Mouse (Mus musculus) mesoderm, embryonic 11.5 days (tissue): ENCODE results near the gene Klhdc4.
A peak's percentile ranks its signal among the peaks of the same experiment; 100 is the strongest.

Experiments
- DNase-seq: peaks from one replicate; pipeline ENCODE4 v3.0.0-alpha.2; 2012; ENCODE audit warnings: low read depth, low spot score

Gene Klhdc4

DNA sequence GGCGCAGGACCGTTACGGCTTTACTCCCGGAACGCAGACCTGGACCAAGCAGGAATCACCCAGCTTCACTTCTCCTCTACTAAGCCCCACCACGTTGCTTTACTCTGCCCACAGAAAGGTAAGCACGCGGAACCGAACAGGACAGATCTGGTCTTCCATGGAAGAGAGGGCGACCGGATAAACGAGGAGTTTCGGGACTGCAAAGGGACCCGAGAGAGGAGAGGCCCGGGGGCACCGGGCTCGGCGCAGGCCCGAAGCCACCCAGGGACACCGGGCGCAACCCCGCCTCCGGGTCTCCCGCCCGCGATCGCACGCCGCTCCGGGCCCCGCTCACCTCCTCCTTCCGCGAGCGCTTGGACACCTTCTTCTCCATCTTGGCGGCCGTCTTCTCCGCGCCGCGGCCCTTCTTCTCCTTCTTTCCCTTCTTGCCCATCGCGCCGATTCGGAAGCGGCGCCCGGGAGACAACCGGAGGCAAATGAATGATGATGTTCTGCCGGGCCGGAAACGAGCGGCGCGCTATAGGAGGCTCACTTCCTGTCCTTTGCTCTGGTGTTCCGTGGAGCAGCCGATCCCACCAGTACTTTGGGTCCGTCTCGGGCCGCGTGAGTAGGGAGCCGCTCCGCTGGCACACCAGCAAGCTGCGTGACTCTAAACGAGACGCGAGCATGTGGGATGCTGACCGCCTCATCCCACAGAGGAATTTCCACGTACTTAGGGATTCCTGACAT, at the start of gene Klhdc4:
TSS of gene Klhdc4 (minus strand) at position 522 of the 729 bp plus-strand sequence.
- DNase-seq, result peak; percentile 92

- DNase-seq, result no peak
Observed at GRCm38 (mm10) chr8:121877828-121878480, 48.6 kb upstream of the Klhdc4 start.

DNA sequence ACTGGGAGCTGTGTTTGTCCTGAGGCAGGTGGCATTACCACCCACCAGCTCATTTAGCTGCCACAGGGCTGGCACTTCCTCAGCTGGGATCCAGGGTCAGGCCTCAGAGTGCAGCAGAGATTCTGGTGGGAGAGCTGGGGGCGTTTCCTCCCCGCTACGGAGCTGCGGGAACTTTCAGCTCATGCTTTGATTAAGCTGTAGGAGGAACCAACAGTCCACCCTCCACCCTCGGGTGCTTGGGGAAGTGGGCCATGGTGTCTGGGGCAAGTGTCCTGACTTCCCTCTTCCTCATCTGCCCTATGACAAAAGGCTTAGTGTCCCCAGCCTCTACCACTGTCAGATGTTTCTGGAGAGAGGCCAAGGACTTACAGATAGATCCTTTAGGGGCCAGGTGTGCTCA, 47.8 kb upstream of the Klhdc4 start:
- no peak for DNase-seq

DNA sequence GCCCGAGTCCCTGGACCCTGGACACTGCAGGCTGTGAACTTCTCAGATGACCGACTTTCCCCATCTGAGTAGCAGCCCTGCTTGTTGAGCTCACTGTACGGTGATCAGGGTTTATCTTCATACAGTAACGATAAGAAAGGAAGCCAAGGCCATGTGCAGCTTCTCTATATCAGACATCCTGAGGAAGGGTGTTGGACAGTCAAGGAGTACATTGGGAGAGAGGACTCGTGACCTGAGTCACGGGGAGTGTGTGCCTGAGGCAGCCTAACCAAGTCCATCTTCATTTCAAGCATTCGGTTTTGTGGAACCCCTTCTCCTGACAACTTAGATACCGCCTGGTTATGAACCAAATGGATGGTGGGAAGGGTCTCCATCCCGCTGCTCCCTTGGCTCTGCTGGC, 46.1 kb upstream of the Klhdc4 start:
- DNase-seq, result no peak

DNA sequence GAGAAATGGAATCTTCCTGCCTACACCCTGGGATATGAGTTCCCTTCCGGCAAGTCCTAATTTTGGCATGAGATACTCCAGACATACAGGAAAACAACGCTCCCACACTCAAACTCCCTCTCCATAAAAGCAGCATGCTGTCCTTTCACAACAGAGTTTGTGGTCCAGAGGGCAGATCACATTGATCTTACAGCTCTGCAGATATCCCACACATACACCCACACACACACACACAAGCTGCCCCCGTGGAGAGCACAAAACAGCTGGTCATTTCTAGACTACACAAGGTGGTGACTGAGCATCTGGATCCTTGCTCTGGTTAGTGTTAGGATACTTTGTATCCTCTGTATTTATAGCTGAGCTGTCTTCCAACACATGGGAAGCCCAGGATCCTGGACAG, 45.7 kb upstream of the Klhdc4 start:
- no peak for DNase-seq

- DNase-seq, result peak; percentile 58
Observed at GRCm38 (mm10) chr8:121874031-121874430, 44.7 kb upstream of the Klhdc4 start.

- no peak for DNase-seq
Observed at GRCm38 (mm10) chr8:121871833-121872440, 42.6 kb upstream of the Klhdc4 start.

DNA sequence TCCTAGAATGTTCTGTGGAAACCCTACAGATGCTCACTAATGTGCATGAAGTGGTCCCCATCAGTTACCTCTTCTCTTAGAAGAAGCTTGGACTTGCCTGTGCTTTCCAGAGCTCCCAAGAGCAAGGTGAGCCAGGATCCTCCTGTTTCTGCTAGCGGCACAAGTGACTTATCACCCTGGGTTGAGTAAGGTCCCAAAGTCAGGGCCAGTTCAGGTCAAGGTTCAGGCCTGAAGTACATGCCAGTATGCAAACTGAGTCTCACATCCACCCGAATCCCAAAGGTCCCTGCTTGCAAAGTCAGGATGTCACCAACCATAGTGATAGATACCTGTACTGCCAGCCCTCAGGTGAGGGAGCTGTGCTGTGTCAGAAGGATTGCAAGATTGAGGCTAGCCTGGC, 40.8 kb upstream of the Klhdc4 start:
- DNase-seq, result no peak

GRCm38 (mm10) chr8:121868896-121869295, 39.5 kb upstream of the Klhdc4 start:
- DNase-seq, result no peak

GRCm38 (mm10) chr8:121868196-121868595, 38.8 kb upstream of the Klhdc4 start:
- no peak for DNase-seq

- DNase-seq, result peak; percentile 68
Observed at GRCm38 (mm10) chr8:121865356-121865755, 36.0 kb upstream of the Klhdc4 start.

GRCm38 (mm10) chr8:121861806-121862548, 32.6 kb upstream of the Klhdc4 start:
- DNase-seq, result no peak

DNA sequence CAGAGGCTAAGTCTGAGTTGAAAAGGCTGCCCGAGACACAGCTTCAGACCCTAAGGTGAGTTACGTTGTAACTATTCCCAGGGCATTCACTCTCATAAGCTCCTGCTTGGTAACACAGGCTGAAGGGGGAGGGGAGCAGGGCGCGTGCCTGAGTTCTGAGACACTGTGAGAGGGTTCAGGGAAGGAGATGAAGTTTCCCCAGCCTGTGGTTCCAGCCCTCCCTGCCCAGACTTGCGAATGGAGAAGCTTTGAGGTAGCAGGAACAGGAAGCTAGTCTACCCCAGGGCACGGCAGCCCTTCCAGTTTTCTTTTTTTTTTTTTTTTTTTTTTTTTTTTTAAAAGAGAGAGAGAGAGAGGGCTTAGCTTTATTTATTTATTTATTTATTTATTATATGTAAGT, 31.9 kb upstream of the Klhdc4 start:
- DNase-seq, result no peak

DNA sequence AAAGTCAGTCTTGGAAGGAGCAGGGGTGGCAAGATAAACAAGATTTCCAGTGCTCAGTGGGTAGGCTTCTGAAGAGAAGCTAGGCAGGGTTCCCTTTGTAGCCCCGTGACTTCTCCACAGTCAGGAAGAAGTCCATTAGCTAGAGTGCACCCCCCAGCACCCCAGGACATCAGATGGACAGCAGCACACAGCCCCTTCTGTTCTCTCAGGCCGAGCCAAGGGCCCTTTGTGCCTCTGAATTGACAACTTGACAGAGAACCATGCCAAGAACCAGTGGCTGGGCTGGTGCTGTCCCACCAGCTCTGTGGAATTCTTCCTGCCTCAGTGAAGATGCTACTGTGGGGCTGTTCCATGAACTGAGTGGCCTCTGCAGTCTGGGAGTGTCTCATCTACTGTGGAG, 28.4 kb upstream of the Klhdc4 start:
- DNase-seq, result no peak

- DNase-seq, result no peak
Observed at GRCm38 (mm10) chr8:121857331-121857730, 28.0 kb upstream of the Klhdc4 start.

- DNase-seq, result no peak
Observed at GRCm38 (mm10) chr8:121856071-121856746, 26.8 kb upstream of the Klhdc4 start.

- DNase-seq, result no peak
Observed at GRCm38 (mm10) chr8:121853586-121853985, 24.2 kb upstream of the Klhdc4 start.

- no peak for DNase-seq
Observed at GRCm38 (mm10) chr8:121852464-121852863, 23.1 kb upstream of the Klhdc4 start.

DNA sequence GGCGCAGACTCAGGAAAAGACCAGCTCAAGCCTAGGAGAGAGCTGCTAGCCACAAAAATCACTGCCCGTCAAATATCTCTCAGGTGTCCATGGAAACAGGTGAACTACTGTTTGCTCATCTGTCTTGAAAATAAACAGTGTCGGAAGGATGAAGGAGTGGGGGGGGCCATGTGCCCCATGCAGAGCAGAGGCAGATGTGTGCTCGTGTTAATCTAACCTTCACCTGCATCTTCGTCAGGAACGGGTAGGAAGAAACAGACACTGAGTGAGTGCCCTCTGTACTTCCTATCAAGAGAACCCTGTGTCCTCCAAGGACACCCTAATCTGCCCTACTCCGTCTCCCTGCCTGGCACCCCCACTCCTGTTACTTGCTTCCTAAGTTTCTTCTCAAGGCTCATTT, 22.3 kb upstream of the Klhdc4 start:
- DNase-seq, result no peak

- peak; percentile 97 for DNase-seq
Observed at GRCm38 (mm10) chr8:121850821-121851470, 21.6 kb upstream of the Klhdc4 start.

DNA sequence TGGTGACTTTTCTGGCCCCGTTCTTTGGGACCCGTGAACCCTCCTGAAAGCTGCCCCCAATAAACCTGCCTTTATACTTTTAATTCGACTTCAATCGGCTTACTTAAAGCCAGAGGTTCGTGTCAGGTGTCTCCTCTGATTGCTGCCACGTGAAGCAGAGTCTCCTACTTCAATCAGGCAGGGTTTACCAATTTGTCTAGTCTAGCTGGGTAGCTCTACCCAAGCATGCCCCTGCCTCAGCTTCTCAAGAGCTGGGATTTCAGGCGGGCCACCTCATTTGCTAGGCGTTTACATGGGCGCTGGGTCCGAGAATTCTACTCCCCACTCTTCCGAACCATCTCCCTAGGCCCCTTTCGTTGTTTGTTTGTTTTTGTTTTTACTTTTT, 21.1 kb upstream of the Klhdc4 start:
- no peak for DNase-seq
